Comparison of ENCODE assay signal across 17 mouse cellular contexts in genomic region chr11:107397326-107397998, GRCm38 (mm10).
DNase-seq lines count a peak whose midpoint lies in the region; ATAC-seq and TF ChIP-seq lines count a peak whose summit lies in the region.
"Had no signal": no experiment of that assay in that cellular context is flagged by ENCODE, and none has a peak within 500 bp of the region (broad histone marks: within the 10 kb centered on the region; RNA-seq: fewer than 3 reads in every experiment).

No protein-coding gene starts in this region.

- no peak overlapping the region for H3K9ac ChIP-seq in heart, embryonic 16.5 days (ENCODE audit: low read length)
- H3K9ac ChIP-seq in liver, embryonic 15.5 days: peak overlapping the region; percentile 61
- H3K9ac ChIP-seq in forebrain, embryonic 16.5 days (replicated peaks; ENCODE audit: low read depth, low read length): no peak overlapping the region
- H3K9ac ChIP-seq: midbrain, embryonic 13.5 days had no signal

- H3K4me2 ChIP-seq in heart, embryonic 16.5 days (ENCODE audit: low read depth, low read length): no peak overlapping the region
- peak overlapping the region; percentile 75 for H3K4me2 ChIP-seq in liver, embryonic 15.5 days
- no peak overlapping the region for H3K4me2 ChIP-seq in forebrain, embryonic 16.5 days (ENCODE audit: low read length)
- H3K4me2 ChIP-seq: midbrain, embryonic 13.5 days had no signal

- WGBS in heart, embryonic 16.5 days: 50% methylated on average over 10 of the region's 10 CpGs
- WGBS in liver, embryonic 15.5 days (ENCODE audit: insufficient replicate concordance): 22% methylated on average over 10 of the region's 10 CpGs
- WGBS in forebrain, embryonic 16.5 days: 78% methylated on average over 10 of the region's 10 CpGs

- TF ChIP-seq CTCF in G1E (IDR thresholded peaks at IDR 0.05; ENCODE audit: low read depth, low read length): no peak

- H3K27ac ChIP-seq in heart, embryonic 16.5 days (ENCODE audit: low read length): 0 out of 2 replicates have a peak overlapping the region, but pooled peaks have one; percentile 9
- peak overlapping the region; percentile 85 for H3K27ac ChIP-seq in liver, embryonic 15.5 days (replicated peaks)
- no peak overlapping the region for H3K27ac ChIP-seq in forebrain, embryonic 16.5 days (ENCODE audit: low read length)
- H3K27ac ChIP-seq: midbrain, embryonic 13.5 days had no signal

- no peaks in the 10 kb centered on the region for H3K27me3 ChIP-seq in heart, embryonic 16.5 days (ENCODE audit: control insufficient read depth, insufficient read depth, low read length)
- H3K27me3 ChIP-seq in G1E (ENCODE audit: insufficient read depth, low read length): no peaks in the 10 kb centered on the region
- no peaks in the 10 kb centered on the region for H3K27me3 ChIP-seq in liver, embryonic 15.5 days
- H3K27me3 ChIP-seq in forebrain, embryonic 16.5 days (replicated peaks; ENCODE audit: control insufficient read depth, insufficient read depth, low read length): no peaks in the 10 kb centered on the region
- H3K27me3 ChIP-seq: midbrain, embryonic 13.5 days had no signal

- H3K4me1 ChIP-seq in heart, embryonic 16.5 days (ENCODE audit: control insufficient read depth, insufficient read depth, low read length): 0 out of 2 replicates have a peak, but pooled peaks cover 5% of the 10 kb centered on the region
- H3K4me1 ChIP-seq in G1E (ENCODE audit: insufficient read depth, low read depth, low read length): peaks cover 84% of the 10 kb centered on the region
- H3K4me1 ChIP-seq in liver, embryonic 15.5 days (replicated peaks): peaks cover 84% of the 10 kb centered on the region
- H3K4me1 ChIP-seq in forebrain, embryonic 16.5 days (replicated peaks; ENCODE audit: control insufficient read depth, insufficient read depth, low read length): 0 out of 2 replicates have a peak, but pooled peaks cover 3% of the 10 kb centered on the region

- no peak for ATAC-seq in heart, embryonic 16.5 days (replicated peaks; ENCODE audit: extremely low read depth, insufficient read depth, low FRiP score)
- peak; percentile 85 for ATAC-seq in G1E (ENCODE audit: extremely low read depth, insufficient number of reproducible peaks, low FRiP score, poor library complexity, severe bottlenecking)
- ATAC-seq in liver, embryonic 15.5 days (ENCODE audit: insufficient read depth): peak; percentile 99
- no peak for ATAC-seq in forebrain, embryonic 16.5 days
- ATAC-seq: forebrain, embryonic 14.5 days; lung, postnatal 0 days; midbrain, embryonic 13.5 days had no signal

- no peaks in the 10 kb centered on the region for H3K36me3 ChIP-seq in heart, embryonic 16.5 days (ENCODE audit: control insufficient read depth, insufficient read depth)
- peaks cover 36% of the 10 kb centered on the region for H3K36me3 ChIP-seq in G1E (replicated peaks)
- H3K36me3 ChIP-seq in liver, embryonic 15.5 days (replicated peaks): no peaks in the 10 kb centered on the region
- no peaks in the 10 kb centered on the region for H3K36me3 ChIP-seq in forebrain, embryonic 16.5 days (ENCODE audit: control insufficient read depth, insufficient read depth)
- H3K36me3 ChIP-seq: midbrain, embryonic 13.5 days had no signal

- no peak overlapping the region for H3K4me3 ChIP-seq in heart, embryonic 16.5 days (ENCODE audit: low read length)
- peak overlapping the region; percentile 54; the same call in 1 of the 2 replicates for H3K4me3 ChIP-seq in G1E (ENCODE audit: low read depth, low read length)
- H3K4me3 ChIP-seq in liver, embryonic 15.5 days (replicated peaks): peak overlapping the region; percentile 33
- H3K4me3 ChIP-seq in forebrain, embryonic 16.5 days (replicated peaks; ENCODE audit: low read length): no peak overlapping the region
- H3K4me3 ChIP-seq: midbrain, embryonic 13.5 days had no signal

- no peak for DNase-seq in heart, adult 18-20 months
- DNase-seq in G1E (ENCODE audit: low spot score): peak; percentile 61
- peak; percentile 85 for DNase-seq in c-Kit-positive CD71-positive TER-119-negative erythroid progenitor cells, embryonic 14.5 days (ENCODE audit: low read depth)
- DNase-seq in left cerebral cortex, adult 9 months (ENCODE audit: low spot score in 2 of 2): no peak
- no peak for DNase-seq in lung, postnatal 36 days
- DNase-seq: adrenal gland, postnatal 14 days; cerebellum, adult 11-12 months; layer of hippocampus, adult 9-11 months; left cerebral cortex, postnatal 4 days; retina, postnatal 1 day; thymus, postnatal 4 days had no signal

- H3K9me3 ChIP-seq in heart, embryonic 16.5 days (replicated peaks; ENCODE audit: control insufficient read depth, low read length): no peaks in the 10 kb centered on the region; the same call in 1 of the 2 replicates
- no peaks in the 10 kb centered on the region for H3K9me3 ChIP-seq in G1E (replicated peaks)
- no peaks in the 10 kb centered on the region for H3K9me3 ChIP-seq in liver, embryonic 15.5 days (replicated peaks)
- no peaks in the 10 kb centered on the region for H3K9me3 ChIP-seq in forebrain, embryonic 16.5 days (ENCODE audit: control insufficient read depth, low read length)
- H3K9me3 ChIP-seq: midbrain, embryonic 13.5 days had no signal

Comparison
In these comparisons a context has a peak if more than half of its experiments do, and no peak if none do; other contexts are left out.
1. ATAC-seq: peak in G1E (single experiment) and liver, embryonic 15.5 days (single experiment); none in heart, embryonic 16.5 days (single experiment) and forebrain, embryonic 16.5 days (single experiment).
2. H3K4me3 ChIP-seq: peak in G1E (single experiment) and liver, embryonic 15.5 days (single experiment); none in heart, embryonic 16.5 days (single experiment) and forebrain, embryonic 16.5 days (single experiment).
3. DNase-seq: peak in G1E (single experiment) and c-Kit-positive CD71-positive TER-119-negative erythroid progenitor cells, embryonic 14.5 days (single experiment); none in heart, adult 18-20 months (0 of 2), left cerebral cortex, adult 9 months (0 of 2) and lung, postnatal 36 days (single experiment).